Mouse (Mus musculus) forebrain, embryonic 14.5 days (tissue): ENCODE data around the gene Tns3. TPM values are rescaled to one million over a fixed set of nuclear protein-coding genes. Genes with fewer than 3 reads are reported as not detected.
A peak's percentile ranks its signal among the peaks of the same experiment; 100 is the strongest.

Experiments used
- ATAC-seq: fragments of 200-750 bp; cut with Nextera tagmentation; 2 replicates; pipeline ENCODE4 v1.8.0; 2017; ENCODE audit warnings: mild to moderate bottlenecking, moderate library complexity
- DNase-seq: peaks from one replicate; pipeline ENCODE4 v3.0.0-alpha.2; 2015; ENCODE audit warnings: low spot score
- H3K27ac ChIP-seq: fragments of 300-500 bp; sonication (generic); 2 replicates; pipeline ENCODE4 v1.5.1; 2014; ENCODE audit warnings: low read depth, mild to moderate bottlenecking, control low read depth, low read length, moderate library complexity
- H3K27me3 ChIP-seq: fragments of 300-500 bp; sonication (generic); replicated peaks from 2 replicates; pipeline ENCODE4 v1.6.1; 2014; ENCODE audit warnings: low read length, control low read depth, mixed read lengths; ENCODE audit not compliant: control insufficient read depth, insufficient read depth
- H3K36me3 ChIP-seq: fragments of 300-500 bp; sonication (generic); 2 replicates; pipeline ENCODE4 v1.6.1; 2014; ENCODE audit warnings: low read length, control low read depth; ENCODE audit not compliant: control insufficient read depth, insufficient read depth
- H3K4me1 ChIP-seq: fragments of 300-500 bp; sonication (generic); 2 replicates; pipeline ENCODE4 v1.6.1; 2014; ENCODE audit warnings: antibody characterized with exemption, low read length, control low read depth; ENCODE audit not compliant: control insufficient read depth, insufficient read depth
- H3K4me2 ChIP-seq: fragments of 300-500 bp; sonication (generic); 2 replicates; pipeline ENCODE4 v1.6.1; 2014; ENCODE audit warnings: mild to moderate bottlenecking, control low read depth, low read length
- H3K4me3 ChIP-seq: fragments of 300-500 bp; sonication (generic); 2 replicates; pipeline ENCODE4 v1.5.1; 2014; ENCODE audit warnings: low read depth, low read length, control low read depth
- H3K9ac ChIP-seq: fragments of 300-500 bp; sonication (generic); 2 replicates; pipeline ENCODE4 v1.6.1; 2014; ENCODE audit warnings: mild to moderate bottlenecking, low read length, control low read depth, moderate library complexity
- H3K9me3 ChIP-seq: fragments of 300-500 bp; sonication (generic); replicated peaks from 2 replicates; pipeline ENCODE4 v1.6.1; 2016; ENCODE audit warnings: low read length, control low read depth, mixed read lengths; ENCODE audit not compliant: control insufficient read depth
- WGBS: fragments of 180-500 bp; shearing (Covaris S2); extraction: QIAGEN DNeasy Blood & Tissue Kit; methylation state at CpG from one replicate; pipeline ENCODE4 v1.1.7; 2014; 5-methylcytosine and 5-hydroxymethylcytosine counted together
- polyA plus RNA-seq: library from polyadenylated mRNA; unstranded; fragments of >200 nt; fragmentation: Nextera tagmentation; extraction: Ambion mirVana; gene quantifications from 2 replicates; pipeline ENCODE4 v1.2.1, GENCODE M21; 2014

Gene Tns3
- polyA plus RNA-seq, 1 experiment from 2014 or later, result 4.4 TPM

DNA sequence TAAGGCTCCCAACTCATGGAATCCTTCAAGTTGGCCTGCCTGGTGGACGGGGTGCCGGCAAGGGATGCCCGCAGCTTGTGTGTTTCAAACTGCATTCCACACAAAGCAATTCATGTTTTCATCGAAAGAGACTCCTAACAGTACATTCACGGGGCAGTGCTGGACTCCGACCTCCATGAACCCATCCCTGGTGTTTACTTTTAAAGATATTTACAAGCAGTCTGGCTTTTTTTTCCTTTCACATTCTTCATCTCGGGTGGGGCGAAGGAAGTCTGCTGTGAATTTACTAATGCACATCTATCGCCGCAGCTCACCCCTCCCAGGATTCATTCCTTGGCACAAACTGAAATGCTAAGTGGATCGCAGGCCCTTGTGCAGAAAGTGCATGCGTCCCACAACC, 191.9 kb downstream of the Tns3 start:
- ATAC-seq, result no peak
- Histone ChIP-seq H3K27ac (no peak overlapping the region), H3K27me3 (no peaks in the 10 kb centered on the region), H3K4me3 (no peak overlapping the region), H3K9me3 (no peaks in the 10 kb centered on the region), H3K4me1 (peaks cover 12% of the 10 kb centered on the region), H3K4me2 (no peak overlapping the region), H3K36me3 (no peaks in the 10 kb centered on the region), H3K9ac (no peak overlapping the region)
- DNase-seq, result no peak
- WGBS, result 90% methylated on average over 12 of the region's 12 CpGs

DNA sequence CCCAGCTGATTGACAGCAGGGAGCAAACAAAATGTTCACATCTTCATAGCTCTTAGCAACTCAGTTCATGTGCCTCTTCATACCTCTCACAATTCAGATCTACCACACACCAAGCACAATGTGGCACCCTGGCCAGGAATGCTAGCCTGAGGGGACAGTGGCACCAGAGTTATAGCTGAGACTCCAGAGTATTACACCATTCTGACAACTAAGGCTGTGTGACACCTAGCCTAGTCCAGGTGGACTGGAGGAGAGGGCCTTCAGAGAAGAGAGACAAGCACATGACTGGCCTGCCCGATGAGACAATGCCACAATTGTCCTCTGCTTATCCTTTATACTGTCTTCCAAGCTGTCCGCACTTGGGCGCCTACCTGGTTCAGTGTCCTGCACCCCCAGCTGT, 192.8 kb downstream of the Tns3 start:
- Histone ChIP-seq H3K9ac (no peak overlapping the region), H3K27me3 (no peaks in the 10 kb centered on the region), H3K9me3 (no peaks in the 10 kb centered on the region), H3K4me1 (peaks cover 20% of the 10 kb centered on the region), H3K4me3 (no peak overlapping the region), H3K4me2 (no peak overlapping the region), H3K36me3 (no peaks in the 10 kb centered on the region), H3K27ac (no peak overlapping the region)
- ATAC-seq (no peak), DNase-seq (no peak)
- WGBS, result 93% methylated on average over 3 of the region's 3 CpGs

DNA sequence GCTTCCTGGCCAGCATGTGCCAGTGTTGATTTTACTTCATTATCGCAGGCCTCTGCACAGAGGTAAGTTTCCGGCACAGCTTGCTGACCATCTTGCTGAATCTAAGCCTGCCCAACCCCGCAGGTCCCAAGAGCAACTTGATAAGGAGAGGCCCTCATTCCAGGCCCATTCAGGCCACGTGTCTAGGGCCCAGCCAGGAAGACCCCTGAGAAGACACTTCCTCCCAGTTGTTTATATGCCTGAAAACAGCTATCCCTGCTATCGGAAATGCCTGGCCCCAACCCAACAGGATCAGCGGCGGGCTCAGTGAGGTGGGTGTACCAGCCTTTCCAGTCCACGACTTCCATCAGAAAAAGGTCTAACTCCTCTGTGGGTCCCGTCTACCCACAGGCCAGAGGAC, 194.8 kb downstream of the Tns3 start:
- no peak for ATAC-seq

DNA sequence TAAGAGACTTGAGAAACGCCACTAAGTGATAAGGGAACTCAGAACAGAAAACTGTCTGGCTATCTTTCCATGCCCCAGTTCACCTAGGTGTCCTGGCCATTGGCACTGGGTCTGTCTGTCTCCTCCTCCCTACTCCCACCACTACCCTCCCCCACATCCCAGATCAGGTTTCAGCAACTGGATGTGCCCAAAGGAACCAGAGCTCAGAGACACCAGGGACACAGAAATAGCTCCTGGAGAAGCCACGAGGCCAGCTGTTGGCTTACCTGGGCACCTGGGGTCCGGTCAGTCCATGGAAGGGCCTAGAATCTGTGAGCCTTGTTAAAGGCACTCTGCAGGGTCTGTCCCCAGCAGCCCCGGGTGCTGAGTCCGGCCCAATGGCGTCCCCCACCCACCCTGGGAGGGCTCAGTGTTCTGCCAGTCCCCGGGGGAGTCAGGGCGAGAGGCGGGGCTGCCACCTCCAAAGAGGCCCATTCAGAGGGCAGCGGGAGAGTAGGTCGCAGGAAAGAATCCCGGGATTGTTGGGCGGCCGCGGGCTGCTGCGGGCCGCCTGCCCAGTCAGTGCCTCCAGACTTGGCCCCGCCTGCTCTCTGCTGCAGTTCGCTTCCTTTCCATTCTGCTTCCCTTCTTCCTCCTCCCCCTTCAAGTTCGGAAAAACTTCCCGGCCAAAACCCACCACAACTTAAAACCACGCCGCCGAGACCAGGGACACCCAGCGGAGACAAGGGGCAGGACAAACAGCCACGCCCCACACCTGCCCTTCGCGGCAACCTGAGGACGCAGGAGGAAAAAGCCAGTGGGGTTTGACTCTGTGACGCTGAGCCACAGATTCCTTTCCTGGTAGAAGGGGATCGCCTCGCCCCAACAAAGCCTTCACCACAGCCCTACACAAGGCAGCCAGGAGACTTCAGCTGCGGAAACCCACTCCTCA, 195.9 kb downstream of the Tns3 start:
- DNase-seq (peak; percentile 78), ATAC-seq (peak; percentile 85)
- H3K36me3 ChIP-seq, result no peaks in the 10 kb centered on the region
- no peaks in the 10 kb centered on the region for H3K27me3 ChIP-seq
- peak overlapping the region; percentile 55 for H3K4me2 ChIP-seq
- peak overlapping the region; percentile 29 for H3K27ac ChIP-seq
- peak overlapping the region; percentile 26 for H3K4me3 ChIP-seq
- peak overlapping the region; percentile 48 for H3K9ac ChIP-seq
- 0% methylated on average over 29 of the region's 33 CpGs for WGBS
- peaks cover 22% of the 10 kb centered on the region for H3K4me1 ChIP-seq
- no peaks in the 10 kb centered on the region for H3K9me3 ChIP-seq

More for the DNA sequence above, 194.8 kb downstream of the Tns3 start:
- Histone ChIP-seq H3K9ac (no peak overlapping the region), H3K27me3 (no peaks in the 10 kb centered on the region), H3K4me1 (peaks cover 22% of the 10 kb centered on the region), H3K4me3 (no peak overlapping the region), H3K27ac (no peak overlapping the region), H3K4me2 (no peak overlapping the region), H3K9me3 (no peaks in the 10 kb centered on the region), H3K36me3 (no peaks in the 10 kb centered on the region)
- DNase-seq, result no peak
- WGBS, result 87% methylated on average over 9 of the region's 9 CpGs

DNA sequence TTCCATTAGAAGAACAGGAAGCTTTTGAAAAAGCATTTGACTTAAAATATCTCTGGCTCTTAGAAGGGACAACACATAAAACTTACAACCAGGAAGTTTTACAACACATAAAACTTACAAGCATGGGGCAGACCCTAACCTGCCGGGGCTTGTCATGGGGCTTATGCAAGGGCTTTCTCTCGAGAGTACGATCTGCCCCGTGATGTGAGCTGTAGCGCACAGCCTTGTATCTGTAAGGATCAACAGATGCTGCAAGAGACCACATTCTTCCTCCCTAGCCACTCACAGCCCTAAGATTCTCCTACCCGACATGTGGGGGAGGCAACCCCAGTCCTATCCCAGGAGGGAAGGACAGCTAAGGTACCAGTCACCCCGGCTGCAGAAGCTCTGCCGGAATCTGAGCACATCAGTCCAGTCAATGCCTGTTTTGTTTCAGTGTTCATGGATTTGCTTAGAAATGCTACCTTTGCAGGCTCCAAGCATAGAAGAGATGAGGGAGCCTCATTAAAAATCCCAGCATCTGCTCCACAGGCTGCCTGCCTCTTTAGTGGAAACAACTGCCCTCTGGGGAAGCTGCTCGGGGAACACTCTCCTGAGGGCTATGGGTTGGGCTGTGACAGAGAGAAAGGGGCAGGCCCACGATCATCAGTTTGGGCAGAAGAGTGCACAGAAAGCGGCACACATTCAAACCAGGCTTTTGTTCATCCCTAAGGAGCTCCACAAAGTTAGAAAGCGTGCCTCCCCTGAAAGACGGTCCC, 196.8 kb downstream of the Tns3 start:
- peak overlapping the region; percentile 55 for H3K4me2 ChIP-seq

DNA sequence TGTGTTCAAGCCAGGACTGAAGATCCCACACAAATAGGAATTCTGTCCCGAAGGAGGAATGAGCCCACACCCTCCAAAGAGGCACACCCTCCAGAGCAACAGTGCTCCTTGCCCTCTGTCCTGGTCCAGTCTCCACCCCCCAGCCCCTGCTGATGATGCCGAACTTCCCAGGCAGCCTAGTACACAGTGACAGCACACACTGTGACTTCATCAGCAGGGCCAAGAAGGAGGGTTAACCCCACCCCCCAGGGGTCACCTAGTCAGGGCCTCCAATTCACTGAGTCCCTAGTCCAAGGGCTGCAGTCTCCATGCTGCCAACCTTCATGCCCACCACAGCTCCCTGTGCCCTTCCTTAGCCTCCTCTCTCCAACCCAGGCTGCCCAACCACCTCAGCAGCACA, 200.5 kb downstream of the Tns3 start:
- 86% methylated on average over 2 of the region's 2 CpGs for WGBS
- DNase-seq (no peak), ATAC-seq (no peak)
- H3K9me3 ChIP-seq, result no peaks in the 10 kb centered on the region
- no peaks in the 10 kb centered on the region for H3K27me3 ChIP-seq
- no peak overlapping the region for H3K9ac ChIP-seq
- no peak overlapping the region for H3K27ac ChIP-seq
- H3K36me3 ChIP-seq, result no peaks in the 10 kb centered on the region
- peaks cover 30% of the 10 kb centered on the region for H3K4me1 ChIP-seq
- no peak overlapping the region for H3K4me2 ChIP-seq
- no peak overlapping the region for H3K4me3 ChIP-seq

More for the DNA sequence above, 196.8 kb downstream of the Tns3 start:
- Histone ChIP-seq H3K27ac (peak overlapping the region; percentile 29), H3K27me3 (no peaks in the 10 kb centered on the region), H3K4me3 (peak overlapping the region; percentile 26), H3K36me3 (no peaks in the 10 kb centered on the region), H3K9me3 (no peaks in the 10 kb centered on the region), H3K4me1 (peaks cover 22% of the 10 kb centered on the region), H3K9ac (peak overlapping the region; percentile 48)
- DNase-seq, result peak; percentile 64
- 10% methylated on average over 13 of the region's 13 CpGs for WGBS
- peak; percentile 58 for ATAC-seq

DNA sequence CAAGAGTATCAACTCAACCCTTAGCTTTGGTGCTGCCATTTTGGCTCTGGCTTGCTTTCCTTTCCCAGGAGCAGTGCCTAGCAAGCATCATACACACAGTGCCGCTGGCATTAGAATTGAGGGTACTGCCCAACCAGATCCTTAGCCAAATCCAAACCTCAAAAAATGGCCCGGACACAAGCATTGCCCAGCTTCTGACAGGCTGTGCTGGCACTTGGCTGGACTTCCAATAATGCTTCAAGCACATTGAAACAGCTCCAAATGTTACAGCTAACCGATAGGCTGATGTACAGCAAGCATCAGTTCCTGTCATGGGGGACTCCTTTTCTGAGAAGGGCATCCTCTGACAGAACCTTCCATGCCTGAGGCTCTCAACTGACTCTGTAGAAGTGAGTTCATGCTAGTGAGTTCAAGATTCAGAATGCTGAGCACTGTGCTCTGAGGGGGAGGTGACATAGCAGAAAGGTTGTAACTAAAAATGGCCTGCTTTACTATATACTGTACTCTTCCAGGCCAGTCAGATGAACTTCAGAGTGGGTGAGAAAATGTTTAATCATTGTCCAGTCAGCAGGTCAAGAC, 201.4 kb downstream of the Tns3 start:
- no peaks in the 10 kb centered on the region for H3K9me3 ChIP-seq
- no peaks in the 10 kb centered on the region for H3K36me3 ChIP-seq
- no peak for DNase-seq

DNA sequence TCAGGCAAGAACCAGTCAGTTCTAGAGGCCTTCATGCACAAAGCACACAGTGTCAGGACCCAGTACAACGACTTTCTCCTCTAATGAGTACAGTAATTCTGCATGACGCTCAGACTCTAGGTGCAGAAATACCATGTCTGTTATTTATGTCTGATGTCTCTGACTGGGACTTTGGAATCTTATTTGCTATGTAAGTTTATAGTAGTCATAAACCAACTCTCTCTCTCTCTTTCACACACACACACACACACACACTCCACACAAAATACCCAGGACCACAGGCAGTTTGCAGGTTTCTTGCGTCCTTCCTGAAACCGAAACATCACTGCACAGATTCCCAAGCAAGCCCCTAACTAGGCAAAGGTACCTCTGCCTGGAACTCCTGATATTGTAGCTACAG, 203.5 kb downstream of the Tns3 start:
- no peak for DNase-seq

More for the DNA sequence above, 201.4 kb downstream of the Tns3 start:
- 93% methylated on average over 3 of the region's 3 CpGs for WGBS
- no peak overlapping the region for H3K27ac ChIP-seq
- H3K4me1 ChIP-seq, result peaks cover 31% of the 10 kb centered on the region
- H3K27me3 ChIP-seq, result no peaks in the 10 kb centered on the region
- ATAC-seq, result no peak
- H3K4me2 ChIP-seq, result no peak overlapping the region
- H3K4me3 ChIP-seq, result no peak overlapping the region
- H3K9ac ChIP-seq, result no peak overlapping the region

More for the DNA sequence above, 203.5 kb downstream of the Tns3 start:
- Histone ChIP-seq H3K9ac (no peak overlapping the region), H3K4me3 (no peak overlapping the region), H3K27ac (no peak overlapping the region), H3K27me3 (no peaks in the 10 kb centered on the region), H3K4me1 (peaks cover 37% of the 10 kb centered on the region), H3K36me3 (no peaks in the 10 kb centered on the region), H3K4me2 (no peak overlapping the region), H3K9me3 (no peaks in the 10 kb centered on the region)
- ATAC-seq, result no peak
- WGBS, result 80% methylated on average over 4 of the region's 4 CpGs
